Mouse (Mus musculus) gastrocnemius, postnatal 4 days (tissue): Measurements from ENCODE around the gene Ccdc180. TPM values are rescaled to one million over a fixed set of nuclear protein-coding genes. Genes with fewer than 3 reads are reported as not detected.

Experiments
- DNase-seq, 2 experiments: peaks; one replicate each; pipeline ENCODE4 v3.0.0; 2021 to 2022; ENCODE audit warnings: low spot score in 2 of 2, mixed read lengths in 2 of 2
- total RNA-seq, 2 experiments: library from RNA; stranded (reverse); gene quantifications; 2 replicates each; pipeline ENCODE4 v1.2.3; 2021

Ccdc180 gene
- total RNA-seq, 2 experiments from 2014 or later, result not detected

DNA sequence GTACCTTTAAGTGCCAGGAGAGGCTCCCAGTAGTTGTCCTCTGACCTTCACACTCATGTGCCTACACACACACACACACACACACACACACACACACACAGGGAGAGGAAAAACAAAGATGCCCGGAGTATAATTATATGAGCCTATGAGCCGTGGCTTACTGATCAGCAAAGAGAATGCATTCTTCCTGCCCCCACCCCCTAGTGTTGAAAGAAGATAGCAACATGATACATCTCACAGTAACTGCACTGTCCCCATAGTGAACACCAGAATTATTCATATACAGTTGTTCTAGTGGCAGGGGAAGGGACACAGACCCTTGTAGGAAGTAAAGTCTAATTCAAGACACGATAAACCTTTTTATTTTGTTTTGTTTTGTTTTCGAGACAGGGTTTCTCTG, 19.8 kb downstream of the Ccdc180 start:
- DNase-seq, result no peak

DNA sequence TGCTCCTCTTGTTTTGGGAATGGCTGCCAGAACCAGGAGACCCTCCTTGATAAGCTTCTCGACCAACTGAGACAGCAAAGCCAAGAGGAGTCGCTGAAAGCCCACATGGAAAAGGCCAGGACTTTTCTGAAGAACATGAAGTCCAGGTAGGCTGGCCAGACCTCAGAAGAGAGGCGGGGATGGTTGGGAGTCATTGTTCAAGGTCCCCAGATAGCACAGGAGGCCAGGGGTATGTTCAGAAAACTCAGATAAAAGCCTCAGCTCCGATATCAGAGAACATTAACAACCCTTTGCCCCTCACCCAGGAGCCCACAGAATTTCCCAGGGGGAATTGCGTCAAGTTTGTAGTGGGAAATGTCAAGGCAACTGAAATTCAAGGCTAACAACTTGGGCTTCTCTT, 21.2 kb downstream of the Ccdc180 start:
- no peak for DNase-seq

DNA sequence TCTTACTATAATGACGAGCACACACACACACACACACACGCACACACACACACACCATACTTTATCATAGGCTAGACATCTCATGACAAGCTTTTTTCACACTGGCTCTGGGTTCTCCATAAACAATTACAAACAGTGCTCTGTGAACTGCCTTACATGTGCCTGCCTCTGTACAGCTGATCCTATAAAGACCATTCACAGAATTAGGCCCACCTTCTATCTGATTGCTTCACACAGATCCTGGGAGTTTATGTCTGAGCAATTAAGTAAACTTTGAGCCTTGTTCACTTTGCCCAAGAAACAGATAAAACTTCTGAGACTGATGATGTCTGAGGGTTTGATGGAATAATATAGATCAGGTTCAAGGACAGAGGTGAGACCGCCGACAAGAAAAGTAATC, 21.8 kb downstream of the Ccdc180 start:
- no peak for DNase-seq

DNA sequence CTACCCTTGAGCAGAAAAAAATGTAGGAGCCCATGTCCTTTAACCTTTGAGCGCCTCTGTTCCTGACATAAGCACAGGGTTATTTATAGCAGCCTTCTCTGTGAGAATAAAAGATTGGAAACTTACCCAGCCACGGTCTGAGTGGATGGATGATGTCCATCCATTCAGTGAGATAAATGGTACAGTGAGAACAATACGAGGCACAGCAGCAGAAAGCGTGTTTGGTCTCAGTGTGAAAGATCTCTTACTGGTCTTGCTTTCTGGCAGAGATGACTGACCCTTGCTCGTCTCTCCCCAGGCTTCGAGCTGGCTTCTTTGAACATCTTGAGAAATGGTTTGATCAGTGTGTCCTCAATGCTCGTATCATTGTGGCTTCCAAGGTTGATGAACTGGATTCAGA, 27.0 kb downstream of the Ccdc180 start:
- DNase-seq, result no peak

DNA sequence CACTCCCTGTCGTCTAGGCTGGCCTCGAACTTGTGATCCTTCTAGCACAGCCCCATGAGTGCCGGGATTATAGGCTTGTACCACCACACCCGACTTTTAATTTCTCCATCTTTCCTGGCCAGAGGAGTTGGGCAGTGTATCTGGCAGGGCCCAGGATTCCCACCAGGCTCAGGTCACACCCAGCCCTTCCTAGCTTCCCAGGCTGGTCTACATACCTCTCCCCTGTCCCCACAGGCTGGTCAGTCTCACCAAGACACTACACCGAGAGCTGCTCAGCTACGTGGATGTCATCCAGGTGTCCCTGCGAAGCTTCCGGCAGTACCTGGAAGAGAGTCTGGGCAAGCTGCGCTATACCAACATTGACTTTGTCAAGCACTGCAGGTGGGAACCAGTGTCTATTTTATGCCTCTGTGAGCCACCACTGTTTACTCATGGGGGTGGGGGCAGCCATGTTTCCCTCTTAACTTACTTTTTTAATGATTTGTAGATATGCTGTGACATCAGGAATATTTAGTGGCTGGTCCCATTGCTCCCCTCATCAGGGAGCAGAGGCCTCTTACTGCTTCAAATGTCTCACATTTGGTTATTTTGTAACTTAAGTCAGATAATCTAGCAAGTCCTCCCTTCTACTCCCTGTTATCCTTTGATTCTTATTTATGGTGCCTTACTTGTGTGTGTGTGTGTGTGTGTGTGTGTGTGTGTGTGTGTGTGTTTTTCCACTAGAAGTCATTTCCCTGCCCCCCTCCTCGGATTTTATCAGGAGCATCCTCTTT, 31.7 kb downstream of the Ccdc180 start:
- DNase-seq, result no peak

DNA sequence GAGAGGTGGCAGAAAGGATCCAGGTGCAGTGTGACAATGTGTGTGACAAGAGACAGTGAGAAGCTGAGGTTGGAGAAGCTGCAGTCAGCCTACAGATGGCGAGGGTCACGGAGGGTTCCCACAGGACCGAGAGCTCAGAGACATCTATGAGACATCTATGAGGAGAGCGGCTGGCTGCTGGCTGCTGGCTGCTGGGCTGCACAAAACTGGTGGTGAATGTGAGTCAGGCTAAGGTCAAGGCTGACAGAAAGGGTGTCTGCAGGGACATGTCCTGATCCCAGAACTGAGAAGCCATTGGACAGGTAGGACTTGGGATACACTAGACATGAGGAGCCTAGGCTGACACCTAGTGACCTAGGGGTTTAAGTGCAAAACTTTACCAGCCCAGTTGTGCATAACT, 33.9 kb downstream of the Ccdc180 start:
- no peak for DNase-seq

DNA sequence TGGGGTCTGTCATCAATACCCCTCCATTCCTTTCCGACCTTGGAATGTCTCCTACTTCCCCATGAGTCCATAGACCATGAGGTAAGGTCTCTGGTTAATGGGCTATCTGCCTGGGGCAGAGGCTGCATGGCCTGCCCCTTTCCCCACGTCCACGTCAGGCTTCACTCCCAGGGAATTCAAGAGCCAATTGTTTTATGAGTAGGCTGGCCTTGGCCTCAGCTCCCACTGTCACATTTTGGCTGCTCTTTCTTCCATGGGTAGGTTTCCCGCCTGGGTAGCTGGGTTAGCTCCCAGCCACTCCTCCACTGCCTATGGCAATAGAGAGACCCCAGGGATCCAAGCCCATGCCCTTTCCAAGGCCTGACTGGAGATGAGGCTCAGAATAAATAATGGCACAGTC, 38.5 kb downstream of the Ccdc180 start:
- no peak for DNase-seq

DNA sequence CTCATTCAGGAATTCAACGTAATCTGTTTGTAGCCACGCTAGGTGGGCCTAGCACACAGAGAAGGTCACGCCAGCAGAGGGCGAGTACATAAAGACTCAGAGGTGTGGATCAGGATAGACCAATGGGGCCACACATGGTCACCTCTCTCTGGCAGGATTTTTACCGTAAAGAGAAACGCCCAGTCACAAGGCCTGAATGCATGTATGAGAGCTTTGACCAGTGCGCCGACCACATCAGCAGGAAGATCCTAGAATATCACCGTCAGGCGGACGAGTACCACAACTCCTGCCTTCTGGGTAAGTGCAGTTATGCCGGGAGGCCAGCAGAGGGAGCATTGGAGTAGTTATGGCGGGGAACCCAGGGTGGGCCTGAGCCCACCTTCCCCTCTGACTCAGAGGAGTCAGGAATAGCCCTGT, 51.5 kb downstream of the Ccdc180 start:
- peak in 1 of 2 experiments; percentile 66 for DNase-seq

DNA sequence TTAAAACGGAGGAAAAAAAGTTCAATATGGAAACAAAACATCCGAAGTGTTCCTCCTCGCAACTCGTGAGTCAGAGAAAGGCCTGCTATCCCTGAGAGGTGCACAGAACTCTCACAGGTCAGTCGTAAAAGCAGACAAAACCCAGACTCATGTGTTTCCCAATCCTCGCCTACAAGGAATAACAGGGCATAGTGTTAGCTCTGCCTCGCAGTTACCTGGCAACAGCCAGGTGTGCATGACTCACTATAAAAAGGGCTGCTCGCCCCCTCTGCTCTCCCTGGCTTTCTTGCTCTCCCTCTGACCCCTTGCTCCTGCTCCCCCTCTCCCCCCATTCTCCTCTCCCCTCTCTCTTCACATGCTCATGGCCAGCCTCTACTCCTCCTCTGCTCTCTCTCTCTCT, 57.6 kb downstream of the Ccdc180 start:
- DNase-seq, result no peak

DNA sequence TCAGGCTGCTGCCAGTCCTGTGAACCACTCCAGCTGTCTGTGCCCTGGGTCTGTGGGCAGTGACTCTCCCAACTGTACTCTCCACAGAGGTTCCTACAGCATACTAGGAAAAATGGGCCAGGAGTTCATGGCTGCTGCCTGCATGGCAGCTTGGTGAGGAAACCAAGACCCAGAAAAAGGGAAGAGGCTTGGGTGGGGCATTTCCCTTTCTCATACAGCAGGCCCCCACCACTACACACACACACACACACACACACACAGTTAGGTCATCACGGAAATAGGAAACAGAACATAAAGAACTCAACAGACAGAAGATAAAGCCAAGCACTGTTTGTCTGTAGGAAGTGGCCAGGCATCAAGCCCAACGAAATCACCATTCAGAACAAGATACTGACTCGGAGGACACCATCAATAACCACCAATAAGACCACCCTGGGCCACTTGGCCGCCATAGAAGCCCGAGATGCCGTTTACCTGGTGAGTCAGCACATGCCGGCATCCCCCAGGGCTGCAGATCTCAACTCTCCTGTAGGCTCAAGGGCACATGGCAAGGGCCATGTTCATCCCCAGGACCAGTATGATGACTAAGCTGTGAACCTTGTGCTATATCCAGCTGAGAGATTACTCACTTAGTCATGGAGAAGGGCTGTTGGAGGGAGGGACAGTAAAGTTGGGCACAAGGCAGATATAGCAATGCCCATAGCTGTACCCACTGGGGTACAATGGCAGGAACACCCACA, 59.2 kb downstream of the Ccdc180 start:
- no peak for DNase-seq

DNA sequence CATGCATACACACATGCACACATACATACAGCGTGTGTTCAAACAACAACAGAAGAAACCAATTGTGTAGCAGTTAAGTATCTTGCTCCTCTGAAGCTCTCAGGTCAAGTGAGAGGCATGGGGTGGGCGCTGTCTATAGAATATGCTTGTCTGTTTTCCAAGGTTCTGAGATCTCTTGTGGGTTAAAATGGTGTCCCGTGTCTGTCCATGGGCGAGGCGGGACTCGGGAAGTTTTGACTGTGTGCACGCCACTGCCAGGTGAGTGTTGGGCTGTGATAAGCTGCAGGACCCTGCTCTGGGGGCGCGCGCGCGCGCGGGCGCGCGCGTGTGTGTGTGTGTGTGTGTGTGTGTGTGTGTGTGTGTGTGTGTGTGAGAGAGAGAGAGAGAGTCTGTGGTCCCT, 61.7 kb downstream of the Ccdc180 start:
- no peak for DNase-seq

DNA sequence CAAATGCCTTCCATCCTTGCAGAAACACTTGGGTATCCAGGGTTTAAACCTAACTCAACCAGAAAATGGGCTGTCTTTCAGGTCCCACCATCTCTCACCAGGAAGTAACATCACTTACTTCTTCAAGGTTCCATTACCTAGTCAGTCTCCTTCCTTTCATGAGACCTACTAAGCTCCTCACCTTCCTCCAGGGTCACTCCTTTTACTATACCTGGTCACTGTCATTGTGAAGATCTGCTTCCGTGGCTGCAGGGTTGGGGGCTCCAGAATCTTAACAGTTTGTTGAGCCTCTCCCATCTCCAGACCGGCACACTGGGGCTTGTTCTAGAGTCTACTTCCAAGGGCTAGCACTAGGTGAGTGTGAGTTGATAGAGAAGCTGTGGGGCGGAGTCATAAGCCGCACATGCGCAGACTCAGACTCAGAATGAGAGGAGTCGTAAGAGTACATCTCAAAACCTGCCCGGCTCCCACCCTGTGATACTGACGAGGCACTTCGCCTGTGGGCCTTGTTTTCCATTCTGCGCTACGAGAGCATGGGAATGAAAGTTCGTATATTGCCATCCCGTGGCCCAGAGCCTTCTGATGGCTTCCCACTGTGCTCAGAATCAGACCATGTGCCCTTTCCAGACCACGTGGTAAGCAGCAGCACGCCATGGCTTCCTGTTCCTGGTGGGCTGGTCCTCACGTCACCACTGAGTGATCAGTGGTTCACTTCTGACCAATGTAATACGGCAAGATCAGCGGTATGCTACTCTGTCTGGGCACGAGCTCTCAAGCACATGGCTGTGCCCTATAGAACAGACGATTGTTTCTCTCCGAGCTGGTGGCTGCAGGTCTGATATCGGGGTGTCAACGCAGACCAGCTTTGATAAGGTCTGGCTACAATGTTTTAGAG, 63.2 kb downstream of the Ccdc180 start:
- no peak for DNase-seq

DNA sequence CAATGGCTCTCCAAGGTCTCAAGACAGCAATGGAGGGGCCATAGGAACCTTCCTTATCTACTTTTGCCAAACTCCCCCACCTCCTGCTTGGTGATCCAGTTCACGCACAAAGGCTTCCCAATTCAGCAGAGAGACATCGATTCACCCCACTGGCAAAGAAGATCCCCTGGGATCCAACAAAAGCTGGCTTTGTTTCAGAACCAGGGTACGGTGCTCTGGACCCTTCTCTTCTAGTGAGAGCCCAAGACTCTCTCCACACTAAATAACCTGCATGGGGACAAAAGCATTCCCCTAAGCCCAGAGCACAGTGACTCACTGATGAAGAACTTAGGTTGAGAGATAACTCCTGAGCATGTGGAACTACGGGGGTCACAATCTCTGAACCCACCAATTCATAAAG, 65.1 kb downstream of the Ccdc180 start:
- no peak for DNase-seq

DNA sequence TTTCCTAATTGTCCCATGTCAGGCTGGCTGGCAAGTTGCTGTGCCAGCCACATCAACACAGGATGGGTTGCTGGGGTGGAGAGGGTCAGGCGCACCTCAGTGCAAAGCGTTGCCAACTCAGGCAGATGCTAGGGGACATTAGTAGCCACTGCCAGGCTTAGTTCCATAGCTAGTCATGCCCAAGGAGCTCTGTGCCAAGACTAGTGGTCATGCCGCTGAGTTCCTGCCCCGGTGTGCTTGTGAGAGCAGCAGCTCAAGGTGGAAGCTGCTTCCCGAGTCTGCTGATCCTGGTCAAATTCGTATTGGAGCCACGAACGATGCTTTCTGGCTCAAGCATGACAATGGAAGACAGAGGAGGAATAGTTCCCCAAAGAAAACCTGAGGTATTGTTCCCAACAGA, 66.0 kb downstream of the Ccdc180 start:
- no peak for DNase-seq

DNA sequence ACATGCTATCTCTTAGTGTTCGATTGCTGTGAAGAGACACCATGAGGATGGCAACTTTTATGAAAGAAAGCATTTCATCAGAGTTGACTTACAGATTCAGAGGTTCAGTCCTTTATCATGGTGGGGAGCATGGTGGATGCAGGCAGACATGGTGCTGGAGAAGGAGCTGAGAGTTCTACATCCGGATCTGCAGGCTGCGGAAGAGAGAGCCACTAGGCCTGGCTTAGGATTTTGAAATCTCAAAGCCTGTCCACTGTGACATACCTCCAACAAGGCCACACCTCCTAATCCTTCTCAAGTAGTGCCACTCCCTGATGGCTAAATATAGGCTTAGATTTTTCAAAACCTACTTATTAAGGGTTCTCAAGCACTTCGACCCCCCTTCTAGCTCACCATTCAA, 66.6 kb downstream of the Ccdc180 start:
- no peak for DNase-seq

DNA sequence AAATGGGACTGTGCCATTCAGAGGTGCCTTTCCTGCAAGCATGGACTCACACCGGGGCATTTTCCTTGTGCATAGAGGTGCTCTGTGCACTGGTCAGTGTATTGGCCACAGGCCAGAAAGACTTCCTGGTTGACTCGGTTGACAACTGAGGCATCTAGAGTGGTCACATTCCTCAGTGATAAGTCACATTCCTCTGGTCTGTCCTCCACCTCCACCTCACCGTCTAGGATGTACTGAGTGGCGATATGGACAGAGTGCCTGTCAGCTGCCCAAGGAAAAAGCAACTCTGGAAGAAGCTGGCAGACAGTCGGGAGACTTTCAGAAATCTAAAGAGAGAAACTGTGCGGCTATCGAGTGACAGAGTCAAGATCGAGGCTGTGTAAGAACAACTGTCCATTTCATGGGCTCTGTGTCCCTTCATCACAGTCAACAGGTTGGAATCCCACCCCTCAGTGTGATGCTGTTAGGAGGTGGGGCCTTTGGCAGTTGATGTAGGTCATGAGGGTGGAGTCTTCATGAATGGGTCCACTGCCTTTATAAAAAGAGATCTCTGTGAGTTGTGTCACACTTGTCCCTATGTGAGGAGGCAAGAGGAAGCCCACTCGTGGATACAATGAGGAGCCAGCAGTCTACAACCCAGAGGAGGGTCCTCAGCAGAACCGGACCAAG, 74.8 kb downstream of the Ccdc180 start, which contains the start of gene Tdrd7:
Gene Tdrd7 (plus strand): TSS at position 564 of the 669 bp plus-strand sequence.
- DNase-seq, result no peak

DNA sequence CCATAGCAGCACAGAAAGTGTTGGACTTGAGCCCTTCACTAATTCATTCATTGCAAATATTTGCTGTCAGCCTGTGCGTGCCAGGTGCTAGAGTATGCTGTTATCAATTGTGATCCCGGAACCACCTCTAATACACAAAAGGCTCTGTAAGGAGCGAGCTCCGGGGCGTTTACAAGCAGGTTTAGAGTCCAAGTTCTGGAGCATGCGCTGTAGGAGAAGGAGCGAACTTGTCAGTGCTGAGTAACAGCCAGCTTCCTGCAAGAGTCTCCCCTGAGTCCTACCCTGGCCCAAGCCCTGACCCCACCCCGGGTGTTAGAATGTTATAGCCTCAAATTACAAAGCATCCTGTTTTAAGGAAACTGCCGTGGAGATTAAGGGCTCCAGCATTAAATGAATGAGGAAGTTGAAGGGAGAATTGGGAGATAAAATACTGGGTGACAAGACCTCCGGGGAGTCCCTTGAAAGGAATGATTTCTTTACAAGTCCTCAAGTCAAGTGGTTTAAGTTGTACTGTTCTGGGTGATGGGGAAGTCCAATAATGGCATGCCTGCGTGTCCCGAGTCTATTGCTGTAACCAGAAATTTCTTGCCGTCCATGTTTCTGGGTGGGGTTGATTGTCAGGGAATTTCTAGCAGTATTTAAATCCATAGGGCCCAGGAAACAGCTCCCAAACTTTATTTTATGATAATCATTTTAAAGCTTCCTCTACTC, 75.8 kb downstream of the Ccdc180 start:
- DNase-seq, result peak in 1 of 2 experiments; percentile 41

DNA sequence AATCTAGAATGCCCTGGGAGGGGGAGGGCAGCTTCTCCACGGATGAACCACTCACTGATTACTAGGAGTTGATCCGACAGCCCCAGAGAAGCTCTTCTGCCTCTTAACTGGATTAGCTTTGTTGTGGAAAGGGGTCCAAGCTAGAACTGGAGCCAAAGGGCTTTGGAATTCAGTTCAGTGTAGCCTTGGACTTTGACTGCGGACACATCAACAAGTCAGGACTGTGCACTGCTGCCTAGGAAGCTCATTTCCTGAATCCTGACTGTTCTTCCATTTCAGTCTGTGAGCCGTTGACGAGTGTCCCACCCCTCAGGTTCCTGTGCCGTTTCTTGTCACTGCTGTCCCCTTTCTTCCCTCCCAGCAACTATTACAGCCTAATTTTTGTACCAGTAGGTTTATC, 76.6 kb downstream of the Ccdc180 start:
- DNase-seq, result no peak

DNA sequence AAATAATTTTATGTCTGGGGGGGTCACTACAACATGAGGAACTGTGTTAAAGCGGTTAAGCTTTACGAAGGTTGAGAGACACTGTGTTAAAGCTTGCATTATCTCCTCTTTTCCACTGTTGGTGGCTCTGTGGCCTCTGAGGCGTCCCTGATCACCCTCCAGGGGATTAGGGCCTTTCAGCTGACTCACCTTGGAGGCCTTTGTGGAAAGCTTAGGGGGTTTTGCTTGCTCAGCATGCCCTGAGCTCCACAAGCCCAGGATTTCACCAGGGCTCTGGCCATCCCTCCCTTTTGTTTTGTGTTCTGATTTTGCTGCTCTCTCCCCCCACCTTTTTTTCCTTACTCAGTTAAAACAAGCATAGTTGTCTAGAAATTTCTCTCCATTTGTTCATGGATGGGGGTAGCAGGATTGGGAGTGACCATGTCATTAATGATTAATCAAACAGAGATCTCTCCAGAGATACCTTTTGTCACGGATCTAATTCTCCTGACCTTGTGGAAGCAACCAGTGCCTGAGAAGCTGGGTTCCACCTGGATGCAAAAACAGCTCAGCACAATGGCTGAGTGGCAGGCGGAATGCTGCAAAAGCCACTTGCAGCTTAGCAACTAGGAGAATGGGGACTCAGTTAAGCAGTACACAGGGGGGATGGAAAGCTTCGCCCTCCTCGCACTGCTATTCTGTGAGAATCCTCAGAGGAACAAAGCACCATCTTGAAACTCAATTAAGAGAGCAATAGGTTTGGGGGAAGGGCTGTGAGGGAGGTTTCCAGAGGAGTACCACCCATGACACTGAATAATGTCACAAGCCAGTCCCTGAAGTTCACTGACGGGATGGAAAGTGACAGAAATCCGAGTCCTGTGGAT, 77.6 kb downstream of the Ccdc180 start:
- no peak for DNase-seq
